Mouse (Mus musculus) left cerebral cortex, adult 2 months (tissue): ENCODE results near the gene Zfp953. TPM values are rescaled to one million over a fixed set of nuclear protein-coding genes. Genes with fewer than 3 reads are reported as not detected.
"Not testable (repeated sequence)": the region's sequence is repeated elsewhere in the genome, so short reads cannot be mapped to it uniquely, and the experiment has no call there.

Experiments used
- DNase-seq, 2 experiments: peaks; one replicate each; pipeline ENCODE4 v3.0.0; 2021 to 2022; ENCODE audit warnings: low spot score in 2 of 2, mixed read lengths in 1 of 2; ENCODE audit errors: extremely low spot score in 1 of 2
- H3K27ac ChIP-seq: fragments of 200-600 bp; 2 replicates; pipeline ENCODE4 v1.8.1; 2022
- H3K4me3 ChIP-seq: fragments of 200-600 bp; 2 replicates; pipeline ENCODE4 v1.8.1; 2022
- CTCF ChIP-seq: fragments of 200-600 bp; IDR thresholded peaks from 2 replicates; pipeline ENCODE4 v1.8.1; 2022; ENCODE audit warnings: antibody characterized with exemption, mild to moderate bottlenecking, moderate library complexity
- intact Hi-C: fragments of 180-260 bp; cut with DNase I; formaldehyde crosslinking; loops from one replicate; pipeline ENCODE4 v1.15.1; 2025
- long read RNA-seq, 2 experiments: library from polyadenylated mRNA; stranded (forward); transcript quantifications; one replicate each; pipeline ENCODE4 v2.0.0; 2021; ENCODE audit warnings: borderline mapping rate in 2 of 2
- total RNA-seq, 2 experiments: library from RNA; stranded (reverse); gene quantifications; 2 replicates each; pipeline ENCODE4 v1.2.3; 2021

The Zfp953 gene
- total RNA-seq: 1 to 10 TPM in 1 of 2 experiments, under 1 TPM in 1; 0.86 to 1.2 TPM
- long read RNA-seq, experiment 1: 0 reads
- long read RNA-seq, experiment 2: 0 reads

- TF ChIP-seq CTCF: no peak; the same call in 1 of the 2 replicates
- intact Hi-C loops: loop anchor here (1.0 to 2.0 kb wide), 3 partner anchors 27 to 484 kb away; partner anchors contain the start of genes Zfp457 and Zfp595
- Histone ChIP-seq H3K4me3 (peak within 1 kb of the TSS; percentile 76), H3K27ac (peak within 1 kb of the TSS; percentile 65)
- DNase-seq: peak; percentile 82 to 88
Observed at GRCm38 (mm10) chr13:67360131-67360744, at the start of gene Zfp953, which contains the start of gene Gm28044. TSS of gene Zfp953 (minus strand) at chr13:67360605. TSS of gene Gm28044 (minus strand) at chr13:67360536.

GRCm38 (mm10) chr13:67399183-67399903, 38.9 kb upstream of the Zfp953 start, which contains the start of gene Zfp429:
TSS of gene Zfp429 (minus strand) at chr13:67399819.
- Histone ChIP-seq H3K4me3 (peak within 1 kb of the TSS; percentile 63), H3K27ac (peak within 1 kb of the TSS; percentile 72)
- DNase-seq: peak; percentile 66
- intact Hi-C loops: not testable (repeated sequence)

GRCm38 (mm10) chr13:67376255-67376654, 15.8 kb upstream of the Zfp953 start:
- DNase-seq, H3K4me3 ChIP-seq, intact Hi-C loops, H3K27ac ChIP-seq: not testable (repeated sequence)

- peak within 1 kb of the TSS; percentile 43 for H3K4me3 ChIP-seq
- intact Hi-C loops, H3K27ac ChIP-seq: not testable (repeated sequence)
- peak; percentile 37 to 53 for DNase-seq
Observed at GRCm38 (mm10) chr13:67375050-67375911, 14.9 kb upstream of the Zfp953 start, which contains the start of the genes Gm28041 and Zfp456. TSS of gene Gm28041 (minus strand) at chr13:67375733. TSS of gene Zfp456 (minus strand) at chr13:67375810.

GRCm38 (mm10) chr13:67351854-67352253, 8.6 kb downstream of the Zfp953 start:
- TF ChIP-seq CTCF: no peak

GRCm38 (mm10) chr13:67343422-67343821, 17.0 kb downstream of the Zfp953 start:
- intact Hi-C loops: no loop called here
- no peak overlapping the region for H3K27ac ChIP-seq
- no peak for TF ChIP-seq CTCF
- no peak overlapping the region for H3K4me3 ChIP-seq
- DNase-seq: no peak

More at GRCm38 (mm10) chr13:67351854-67352253, 8.6 kb downstream of the Zfp953 start:
- DNase-seq: no peak
- no peak overlapping the region for H3K4me3 ChIP-seq
- intact Hi-C loops: no loop called here
- no peak overlapping the region for H3K27ac ChIP-seq

- TF ChIP-seq CTCF: no peak; the same call in 1 of the 2 replicates
- H3K27ac ChIP-seq: peak overlapping the region; percentile 81
- intact Hi-C loops: loop anchor here (2.0 kb wide), 2 partner anchors 26 to 28 kb away; partner anchors contain the start of genes Gm28044, Zfp457 and Zfp953
Observed at GRCm38 (mm10) chr13:67332877-67333276, 27.5 kb downstream of the Zfp953 start.

GRCm38 (mm10) chr13:67332019-67332724, 28.2 kb downstream of the Zfp953 start, which contains the start of gene Zfp595:
TSS of gene Zfp595 (minus strand) at chr13:67332570.
- DNase-seq: peak; percentile 74 to 76
- Histone ChIP-seq H3K4me3 (peak within 1 kb of the TSS; percentile 62), H3K27ac (peak within 1 kb of the TSS; percentile 81)
- peak; percentile 52 for TF ChIP-seq CTCF
- intact Hi-C loops: loop anchor here (2.0 kb wide), 2 partner anchors 25 to 29 kb away; partner anchors contain the start of genes Gm28044, Zfp457 and Zfp953

More at GRCm38 (mm10) chr13:67332877-67333276, 27.5 kb downstream of the Zfp953 start:
- no peak for DNase-seq
- peak overlapping the region; percentile 62 for H3K4me3 ChIP-seq

- H3K4me3 ChIP-seq: peak overlapping the region; percentile 93
- peak overlapping the region; percentile 82 for H3K27ac ChIP-seq
- no peak for TF ChIP-seq CTCF
- DNase-seq: no peak
- intact Hi-C loops: loop anchor here (1.0 to 5.0 kb wide), 8 partner anchors 26 to 246 kb away; partner anchors contain the start of genes Gm28044, Gm28557, Rsl1 and Zfp595
Observed at GRCm38 (mm10) chr13:67306718-67307117, 53.7 kb downstream of the Zfp953 start.
